Mouse (Mus musculus) CH12.LX (cell line): ENCODE data around the gene Man2a1. TPM values are rescaled to one million over a fixed set of nuclear protein-coding genes. Genes with fewer than 3 reads are reported as not detected.

Experiments used
- DNase-seq: peaks from one replicate; pipeline ENCODE4 v3.0.0-alpha.2; 2013; ENCODE audit errors: extremely low read depth
- H3K27ac ChIP-seq: 2 replicates; pipeline ENCODE4 v1.5.1; 2012; ENCODE audit warnings: low read depth, mild to moderate bottlenecking, control low read depth, moderate library complexity; ENCODE audit not compliant: insufficient read depth
- H3K27me3 ChIP-seq: replicated peaks from 2 replicates; pipeline ENCODE3; 2012; ENCODE audit warnings: inconsistent platforms
- H3K36me3 ChIP-seq, 2 experiments: replicated peaks in 1 of 2; 2 replicates each; pipeline versions ENCODE3 to v1.6.1; 2012; ENCODE audit warnings: inconsistent platforms in 1 of 2, low read length in 1 of 2, mild to moderate bottlenecking in 1 of 2, mixed read lengths in 1 of 2, moderate library complexity in 1 of 2; ENCODE audit not compliant: control insufficient read depth in 1 of 2, insufficient read depth in 1 of 2
- H3K4me1 ChIP-seq, 2 experiments: 2 replicates each; pipeline ENCODE4 v1.6.1; 2012; ENCODE audit warnings: inconsistent platforms in 1 of 2, moderate library complexity in 1 of 2; ENCODE audit not compliant: insufficient read depth in 2 of 2, control insufficient read depth in 1 of 2
- H3K4me2 ChIP-seq: 2 replicates; pipeline ENCODE4 v1.6.1; 2012; ENCODE audit warnings: low read depth, mild to moderate bottlenecking, control low read depth; ENCODE audit not compliant: poor library complexity, insufficient read depth, severe bottlenecking
- H3K4me3 ChIP-seq, 3 experiments: fragments of 150-350 bp in 1 of 3; sonication (generic) in 1 of 3; replicated peaks in 1 of 3; 2 replicates each; pipeline versions ENCODE3 to v1.5.1; 2011 to 2012; ENCODE audit warnings: low read depth in 2 of 3, low read length in 2 of 3, mild to moderate bottlenecking in 2 of 3, moderate library complexity in 2 of 3, control low read depth in 1 of 3, improper control_type of control experiment in 1 of 3, inconsistent platforms in 1 of 3, mixed read lengths in 1 of 3; ENCODE audit not compliant: poor library complexity in 1 of 3
- H3K79me2 ChIP-seq: replicated peaks from 2 replicates; pipeline ENCODE4 v1.6.1; 2012; ENCODE audit warnings: mild to moderate bottlenecking, moderate library complexity; ENCODE audit not compliant: control insufficient read depth, poor library complexity, insufficient read depth, severe bottlenecking; ENCODE audit errors: extremely low read depth
- H3K9ac ChIP-seq: 2 replicates; pipeline ENCODE4 v1.6.1; 2012; ENCODE audit warnings: low read depth, mild to moderate bottlenecking, control low read depth, moderate library complexity; ENCODE audit not compliant: insufficient read depth
- H3K9me3 ChIP-seq: replicated peaks from 2 replicates; pipeline ENCODE3; 2012; ENCODE audit warnings: low read length, inconsistent platforms, mixed read lengths
- CHD2 ChIP-seq: IDR thresholded peaks from 2 replicates; pipeline ENCODE4 v1.6.1; 2011; ENCODE audit warnings: low read length, improper control_type of control experiment
- CTCF ChIP-seq, 2 experiments: IDR thresholded peaks in 1 of 2; conservative IDR thresholded peaks in 1 of 2; 2 replicates each; pipeline ENCODE4 v1.5.1; 2011 to 2012; ENCODE audit warnings: low read depth in 2 of 2, low read length in 2 of 2, improper control_type of control experiment in 1 of 2, inconsistent platforms in 1 of 2, mild to moderate bottlenecking in 1 of 2, moderate library complexity in 1 of 2
- E2F4 ChIP-seq: IDR thresholded peaks from 2 replicates; pipeline ENCODE4 v1.6.1; 2011; ENCODE audit warnings: low read depth, low read length, improper control_type of control experiment; ENCODE audit not compliant: insufficient replicate concordance
- ELF1 ChIP-seq: IDR thresholded peaks from 2 replicates; pipeline ENCODE4 v1.6.1; 2014; ENCODE audit warnings: low read depth, mild to moderate bottlenecking, inconsistent platforms, low read length, improper control_type of control experiment
- HCFC1 ChIP-seq: IDR thresholded peaks from 2 replicates; pipeline ENCODE4 v1.6.1; 2012; ENCODE audit warnings: low read depth, mild to moderate bottlenecking, inconsistent platforms, low read length, improper control_type of control experiment
- IRF4 ChIP-seq: IDR thresholded peaks from 2 replicates; pipeline ENCODE4 v1.6.1; 2014; ENCODE audit warnings: low read depth, mild to moderate bottlenecking, inconsistent platforms, low read length, improper control_type of control experiment
- MAX ChIP-seq: IDR thresholded peaks from 2 replicates; pipeline ENCODE4 v1.6.1; 2011; ENCODE audit warnings: low read length, improper control_type of control experiment
- RCOR1 ChIP-seq: conservative IDR thresholded peaks from 2 replicates; pipeline ENCODE4 v1.6.1; 2012; ENCODE audit warnings: low read depth, mild to moderate bottlenecking, inconsistent platforms, low read length, improper control_type of control experiment
- SIN3A ChIP-seq: IDR thresholded peaks from 2 replicates; pipeline ENCODE4 v1.6.1; 2012; ENCODE audit warnings: low read length, improper control_type of control experiment, inconsistent platforms
- USF1 ChIP-seq: IDR thresholded peaks from 2 replicates; pipeline ENCODE4 v1.6.1; 2014; ENCODE audit warnings: low read depth, mild to moderate bottlenecking, inconsistent platforms, low read length, improper control_type of control experiment
- USF2 ChIP-seq: conservative IDR thresholded peaks from 2 replicates; pipeline ENCODE4 v1.6.1; 2011; ENCODE audit warnings: low read depth, low read length, improper control_type of control experiment
- ZC3H11A ChIP-seq: IDR thresholded peaks from 2 replicates; pipeline ENCODE4 v1.6.1; 2012; ENCODE audit warnings: low read depth, mild to moderate bottlenecking, inconsistent platforms, low read length, improper control_type of control experiment
- ZKSCAN1 ChIP-seq: IDR thresholded peaks from 2 replicates; pipeline ENCODE4 v1.6.1; 2012; ENCODE audit warnings: low read depth, inconsistent platforms, low read length, improper control_type of control experiment, borderline replicate concordance
- ZMIZ1 ChIP-seq: IDR thresholded peaks from 2 replicates; pipeline ENCODE4 v1.6.1; 2012; ENCODE audit warnings: low read depth, mild to moderate bottlenecking, inconsistent platforms, low read length, improper control_type of control experiment
- dilution Hi-C: fragments of 300-500 bp; cut with MboI; formaldehyde crosslinking; loops from 2 replicates; pipeline ENCODE4 v1.14.3; 2020; ENCODE audit warnings: low sequenced_read_pairs; ENCODE audit not compliant: extremely low pct_unique_long_range_greater_than_20kb, extremely low pct_ligation_motif_present
- in situ Hi-C: fragments of 300-500 bp; cut with MboI; formaldehyde crosslinking; loops from 3 replicates; pipeline ENCODE4 v1.14.3; 2019; ENCODE audit warnings: low sequenced_read_pairs, low pct_ligation_motif_present, low pct_unique_long_range_greater_than_20kb, mixed read lengths
- polyA plus RNA-seq: library from polyadenylated mRNA; unstranded; fragments of >175 nt; gene quantifications from 2 replicates; pipeline ENCODE4 v1.2.1, GENCODE M21; 2012; ENCODE audit warnings: low read depth; ENCODE audit not compliant: insufficient read length
- total RNA-seq, 2 experiments: library from RNA; depleted of rRNA; stranded (reverse); fragments of 300-350 nt in 1 of 2; fragments of >200 nt in 1 of 2; gene quantifications; 2 replicates each; pipeline ENCODE4 v1.2.3; 2012 to 2014

The Man2a1 gene
- total and polyA plus RNA-seq, 3 experiments: 7.9 to 15.4 (median 11.9) TPM

GRCm38 (mm10) chr17:64802956-64803275 lies 202.4 kb downstream of the Man2a1 start:
- Histone ChIP-seq H3K36me3 (no peaks in the 10 kb centered on the region), H3K79me2 (no peaks in the 10 kb centered on the region), H3K27me3 (no peaks in the 10 kb centered on the region), H3K4me1 (peaks cover 0 to 3% of the 10 kb centered on the region in 2 experiments; a peak in 1 of 4 replicates), H3K9me3 (no peaks in the 10 kb centered on the region), H3K4me2 (no peak overlapping the region), H3K4me3 (no peak overlapping the region), H3K27ac (no peak overlapping the region), H3K9ac (no peak overlapping the region)
- dilution Hi-C loops (no loop called here), in situ Hi-C loops (no loop called here)
- no peak for DNase-seq
- TF ChIP-seq ZC3H11A (no peak), MAX (no peak), IRF4 (no peak), RCOR1 (no peak), ELF1 (no peak), ZMIZ1 (no peak), SIN3A (no peak), CHD2 (no peak), ZKSCAN1 (no peak), HCFC1 (no peak), CTCF (conservative IDR thresholded peaks at IDR 0.05 in 1 of 2, IDR thresholded peaks at IDR 0.05 in 1 of 2; ENCODE audit: low read depth in 2 of 2, low read length in 2 of 2) (no peak), E2F4 (no peak), USF2 (no peak), USF1 (no peak)

Other genes starting within 250 kb of the Man2a1 start
- gene 4930583I09Rik, start 235.3 kb downstream of the Man2a1 start, total RNA-seq (2012; rRNA removed): not detected in 2 replicates
- not detected in 2 replicates for gene 4930583I09Rik, start 235.3 kb downstream of the Man2a1 start, total RNA-seq (2014; rRNA removed)
- gene 4930583I09Rik, start 235.3 kb downstream of the Man2a1 start, polyA plus RNA-seq: not detected in 2 replicates